Comparison of ENCODE assay signal across 9 mouse cellular contexts in genomic region chr17:32349851-32350381, GRCm38 (mm10). TPM values are rescaled to one million over a fixed set of nuclear protein-coding genes. Genes with fewer than 3 reads are reported as not detected.
A peak's percentile ranks its signal among the peaks of the same experiment; 100 is the strongest.
DNase-seq lines count a peak whose midpoint lies in the region; ATAC-seq lines count a peak whose summit lies in the region.
"Had no signal": no experiment of that assay in that cellular context is flagged by ENCODE, and none has a peak within 500 bp of the region (broad histone marks: within the 10 kb centered on the region; RNA-seq: fewer than 3 reads in every experiment).

No protein-coding gene starts in this region.

- no peaks in the 10 kb centered on the region for H3K27me3 ChIP-seq in heart, embryonic 13.5 days (replicated peaks)
- H3K27me3 ChIP-seq in erythroblast, embryonic 14.5 days (ENCODE audit: control insufficient read depth): no peaks in the 10 kb centered on the region
- H3K27me3 ChIP-seq in limb, embryonic 15.5 days: no peaks in the 10 kb centered on the region
- no peaks in the 10 kb centered on the region for H3K27me3 ChIP-seq in stomach, embryonic 15.5 days (replicated peaks)
- H3K27me3 ChIP-seq: Patski had no signal

- H3K36me3 ChIP-seq in heart, embryonic 13.5 days: peaks cover 18% of the 10 kb centered on the region
- H3K36me3 ChIP-seq in erythroblast, embryonic 14.5 days (ENCODE audit: control insufficient read depth): peaks cover 28% of the 10 kb centered on the region
- peaks cover 12% of the 10 kb centered on the region for H3K36me3 ChIP-seq in limb, embryonic 15.5 days
- peaks cover 9% of the 10 kb centered on the region for H3K36me3 ChIP-seq in stomach, embryonic 15.5 days

- DNase-seq in heart, adult 11 months: no peak
- no peak for DNase-seq in gastrocnemius, adult 8-10 months (ENCODE audit: low spot score in 2 of 2)
- DNase-seq in urinary bladder, postnatal 25 days (ENCODE audit: low spot score): no peak

- peak overlapping the region; percentile 91 for H3K9ac ChIP-seq in heart, embryonic 13.5 days
- peak overlapping the region; percentile 71 for H3K9ac ChIP-seq in limb, embryonic 15.5 days
- H3K9ac ChIP-seq in stomach, embryonic 15.5 days: peak overlapping the region; percentile 60

- no peak for ATAC-seq in heart, embryonic 13.5 days (ENCODE audit: extremely low read depth, insufficient number of reproducible peaks, low FRiP score, low TSS enrichment)
- ATAC-seq in CD4-positive, CD25-positive, alpha-beta regulatory T cell, adult 4 months: peak; percentile 1
- no peak for ATAC-seq in limb, embryonic 15.5 days (ENCODE audit: insufficient number of reproducible peaks, low FRiP score, low TSS enrichment, low read depth)
- ATAC-seq in stomach, embryonic 15.5 days (ENCODE audit: insufficient read depth, low FRiP score, low read depth): no peak; the same call in none of the 2 replicates

- peak overlapping the region; percentile 83 for H3K4me2 ChIP-seq in heart, embryonic 13.5 days
- peak overlapping the region; percentile 82 for H3K4me2 ChIP-seq in limb, embryonic 15.5 days
- H3K4me2 ChIP-seq in stomach, embryonic 15.5 days: peak overlapping the region; percentile 89

- H3K9me3 ChIP-seq in heart, embryonic 13.5 days: no peaks in the 10 kb centered on the region
- no peaks in the 10 kb centered on the region for H3K9me3 ChIP-seq in erythroblast, embryonic 14.5 days (ENCODE audit: control insufficient read depth, low read length)
- no peaks in the 10 kb centered on the region for H3K9me3 ChIP-seq in limb, embryonic 15.5 days
- no peaks in the 10 kb centered on the region for H3K9me3 ChIP-seq in stomach, embryonic 15.5 days

- peaks cover 22% of the 10 kb centered on the region for H3K4me1 ChIP-seq in heart, embryonic 13.5 days
- H3K4me1 ChIP-seq in erythroblast, embryonic 14.5 days (ENCODE audit: control insufficient read depth): peaks cover 48% of the 10 kb centered on the region
- peaks cover 21% of the 10 kb centered on the region for H3K4me1 ChIP-seq in limb, embryonic 15.5 days
- peaks cover 14% of the 10 kb centered on the region for H3K4me1 ChIP-seq in stomach, embryonic 15.5 days

- peak overlapping the region; percentile 84 for H3K4me3 ChIP-seq in heart, embryonic 13.5 days
- H3K4me3 ChIP-seq in erythroblast, embryonic 14.5 days (replicated peaks): peak overlapping the region; percentile 90
- H3K4me3 ChIP-seq in limb, embryonic 15.5 days: peak overlapping the region; percentile 95
- peak overlapping the region; percentile 94 for H3K4me3 ChIP-seq in stomach, embryonic 15.5 days (replicated peaks)

- under 1% methylated on average over 24 of the region's 24 CpGs for WGBS in heart, embryonic 13.5 days
- under 1% methylated on average over 24 of the region's 24 CpGs for WGBS in limb, embryonic 15.5 days
- WGBS in stomach, embryonic 15.5 days: under 1% methylated on average over 24 of the region's 24 CpGs

- H3K27ac ChIP-seq in heart, embryonic 13.5 days (replicated peaks): peak overlapping the region; percentile 84
- H3K27ac ChIP-seq in limb, embryonic 15.5 days: peak overlapping the region; percentile 85
- H3K27ac ChIP-seq in stomach, embryonic 15.5 days: peak overlapping the region; percentile 81

RNA-seq across cellular contexts. Expression of gene Akap8l, which starts 0.5 kb away (rescaled TPM):
- polyA plus RNA-seq in heart, embryonic 13.5 days (2015; fragmentation: Nextera tagmentation; extraction: Ambion mirVana): 83.9 and 84.3 TPM in 2 replicates
- 10 to 100 TPM; 58.1 to 59.3 TPM for polyA plus RNA-seq in CD4-positive, CD25-positive, alpha-beta regulatory T cell, adult 4 months (2017; shearing (Covaris generic))
- 23.1 and 23.2 TPM in 2 replicates for polyA plus RNA-seq in erythroblast, embryonic 14.5 days (2012)
- 85.1 and 88.6 TPM in 2 replicates for polyA plus RNA-seq in limb, embryonic 15.5 days (2015; fragmentation: Nextera tagmentation; extraction: Ambion mirVana)
- 83.5 and 91.1 TPM in 2 replicates for polyA plus RNA-seq in stomach, embryonic 15.5 days (2015; fragmentation: Nextera tagmentation; extraction: Ambion mirVana)
- 10 to 100 TPM; 29.4 to 41.8 (median 37.5) TPM for total RNA-seq in gastrocnemius, adult 8-10 months (2022)

RNA-seq across cellular contexts. Expression of gene Akap8, which starts 28.9 kb away (rescaled TPM):
- 65.8 and 67.8 TPM in 2 replicates for polyA plus RNA-seq in heart, embryonic 13.5 days (2015; fragmentation: Nextera tagmentation; extraction: Ambion mirVana)
- polyA plus RNA-seq in CD4-positive, CD25-positive, alpha-beta regulatory T cell, adult 4 months (2017; shearing (Covaris generic)): 100 to 1,000 TPM; 150 to 275 TPM
- 11.5 and 13.2 TPM in 2 replicates for polyA plus RNA-seq in erythroblast, embryonic 14.5 days (2012)
- 93.1 and 94.6 TPM in 2 replicates for polyA plus RNA-seq in limb, embryonic 15.5 days (2015; fragmentation: Nextera tagmentation; extraction: Ambion mirVana)
- 86.1 and 98.3 TPM in 2 replicates for polyA plus RNA-seq in stomach, embryonic 15.5 days (2015; fragmentation: Nextera tagmentation; extraction: Ambion mirVana)
- 10 to 100 TPM; 27.5 to 36.4 (median 34.5) TPM for total RNA-seq in gastrocnemius, adult 8-10 months (2022)

RNA-seq across cellular contexts. Expression of gene Wiz, which starts 39.3 kb away (rescaled TPM):
- 10.9 and 12.4 TPM in 2 replicates for polyA plus RNA-seq in heart, embryonic 13.5 days (2015; fragmentation: Nextera tagmentation; extraction: Ambion mirVana)
- 10 to 100 TPM; 11.0 to 14.0 TPM for polyA plus RNA-seq in CD4-positive, CD25-positive, alpha-beta regulatory T cell, adult 4 months (2017; shearing (Covaris generic))
- 2.2 and 2.5 TPM in 2 replicates for polyA plus RNA-seq in erythroblast, embryonic 14.5 days (2012)
- polyA plus RNA-seq in limb, embryonic 15.5 days (2015; fragmentation: Nextera tagmentation; extraction: Ambion mirVana): 21.6 TPM in 2 replicates
- 26.2 and 31.2 TPM in 2 replicates for polyA plus RNA-seq in stomach, embryonic 15.5 days (2015; fragmentation: Nextera tagmentation; extraction: Ambion mirVana)
- total RNA-seq in gastrocnemius, adult 8-10 months (2022): 10 to 100 TPM; 13.5 to 14.1 (median 13.6) TPM

RNA-seq across cellular contexts. Expression of gene Rasal3, which starts 53.5 kb away (rescaled TPM):
- polyA plus RNA-seq in heart, embryonic 13.5 days (2015; fragmentation: Nextera tagmentation; extraction: Ambion mirVana): 0.49 and 1.1 TPM in 2 replicates
- polyA plus RNA-seq in CD4-positive, CD25-positive, alpha-beta regulatory T cell, adult 4 months (2017; shearing (Covaris generic)): 100 to 1,000 TPM in 1 of 2 experiments, 10 to 100 TPM in 1; 91.5 to 117 TPM
- 0.17 and 0.24 TPM in 2 replicates for polyA plus RNA-seq in erythroblast, embryonic 14.5 days (2012)
- 2.1 and 2.6 TPM in 2 replicates for polyA plus RNA-seq in limb, embryonic 15.5 days (2015; fragmentation: Nextera tagmentation; extraction: Ambion mirVana)
- polyA plus RNA-seq in stomach, embryonic 15.5 days (2015; fragmentation: Nextera tagmentation; extraction: Ambion mirVana): 2.1 TPM in 2 replicates
- total RNA-seq in gastrocnemius, adult 8-10 months (2022): not detected
- polyA plus RNA-seq: Patski had no signal
